Mouse (Mus musculus) kidney, adult 9 months (tissue): ENCODE data around the gene Havcr2.

Experiments used
- DNase-seq: peaks from one replicate; pipeline ENCODE4 v3.0.0; 2022

Gene Havcr2

DNA sequence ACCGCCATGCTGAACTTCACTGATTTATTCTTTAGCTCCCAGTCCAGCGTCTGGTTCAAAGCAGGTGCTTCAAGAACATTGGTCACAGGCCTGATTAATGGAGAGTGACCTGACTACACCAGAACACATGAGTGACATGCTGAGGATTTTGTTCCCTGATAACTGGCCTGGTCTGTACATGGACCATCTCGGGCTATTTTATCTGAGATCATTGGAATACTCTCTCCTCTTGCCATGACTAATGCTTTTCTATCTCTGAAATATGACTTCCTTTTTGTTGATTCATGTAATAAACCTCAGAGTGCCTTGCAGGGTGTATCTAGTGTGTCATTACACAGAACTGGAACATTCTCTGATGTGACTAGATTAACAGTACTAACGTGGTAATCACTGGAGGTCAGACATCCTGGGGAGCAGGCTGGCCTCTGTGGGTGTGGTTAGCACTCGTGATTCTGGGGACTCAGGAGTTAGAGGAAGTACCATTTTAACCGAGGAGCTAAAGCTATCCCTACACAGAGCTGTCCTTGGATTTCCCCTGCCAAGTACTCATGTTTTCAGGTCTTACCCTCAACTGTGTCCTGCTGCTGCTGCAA lies at the start of gene Havcr2:
TSS of gene Havcr2 (plus strand) at position 483 of the 593 bp plus-strand sequence.
- DNase-seq, result no peak

DNA sequence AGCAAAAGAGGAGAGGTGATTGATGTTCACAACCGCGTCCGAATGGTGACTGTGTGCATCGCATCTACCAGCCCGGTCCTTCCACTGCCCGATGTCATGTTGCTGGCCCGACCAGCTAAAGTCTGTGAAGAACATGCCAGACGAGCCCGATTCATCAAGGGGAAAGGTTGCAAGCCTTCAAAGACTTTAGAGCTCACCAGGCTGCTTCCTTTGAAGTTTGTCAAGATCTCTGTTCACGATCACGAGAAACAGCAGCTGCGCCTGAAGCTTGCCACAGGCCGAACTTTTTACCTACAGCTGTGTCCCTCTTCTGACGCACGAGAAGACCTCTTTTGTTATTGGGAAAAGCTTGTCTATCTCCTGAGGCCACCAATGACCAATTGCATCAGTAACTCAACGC lies 49.7 kb upstream of the Havcr2 start:
- DNase-seq, result no peak

DNA sequence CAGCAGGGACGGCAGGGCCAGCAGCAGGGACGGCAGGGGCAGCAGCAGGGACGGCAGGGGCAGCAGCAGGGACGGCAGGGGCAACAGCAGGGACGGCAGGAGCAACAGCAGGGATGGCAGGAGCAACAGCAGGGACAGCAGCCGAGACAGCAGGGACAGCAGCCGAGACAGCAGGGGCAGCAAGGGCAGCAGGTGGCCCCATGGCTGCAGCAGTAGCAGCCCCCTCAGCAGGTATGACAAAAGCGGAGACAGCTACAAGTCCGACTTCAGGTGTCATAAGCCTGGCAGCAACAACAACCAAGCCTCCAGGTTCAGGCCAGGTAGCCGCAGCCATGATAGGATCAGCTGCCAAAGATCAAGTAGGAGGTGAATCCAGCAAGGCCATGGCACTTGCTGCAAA lies 48.0 kb upstream of the Havcr2 start:
- DNase-seq, result no peak

DNA sequence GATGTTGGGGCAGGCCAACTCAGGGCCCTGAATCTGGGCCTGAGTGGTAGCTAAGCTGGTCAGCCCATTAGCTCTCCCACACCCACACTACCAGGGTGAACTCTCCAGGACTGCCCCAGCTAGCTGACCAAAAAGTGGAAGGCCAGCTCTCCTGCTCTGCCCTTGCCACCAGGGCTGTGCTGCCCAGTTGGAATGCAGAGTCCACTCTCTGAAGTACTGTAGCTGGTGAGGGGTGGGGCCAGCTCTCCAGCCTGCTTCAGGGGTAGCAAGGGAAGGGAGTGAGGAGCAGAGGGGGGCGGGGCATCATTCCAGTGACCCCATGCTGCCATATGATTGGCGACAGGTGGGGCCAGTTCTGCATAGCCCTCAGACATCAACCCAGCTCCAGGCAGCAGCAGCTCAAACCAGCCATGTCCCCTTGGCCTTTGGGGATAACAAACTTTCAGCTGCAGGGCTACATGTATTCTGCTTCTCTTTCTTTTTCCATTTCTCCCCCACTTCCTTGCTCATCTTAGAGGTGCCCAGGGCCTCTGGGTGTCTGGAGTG lies 44.6 kb upstream of the Havcr2 start:
- DNase-seq, result no peak

DNA sequence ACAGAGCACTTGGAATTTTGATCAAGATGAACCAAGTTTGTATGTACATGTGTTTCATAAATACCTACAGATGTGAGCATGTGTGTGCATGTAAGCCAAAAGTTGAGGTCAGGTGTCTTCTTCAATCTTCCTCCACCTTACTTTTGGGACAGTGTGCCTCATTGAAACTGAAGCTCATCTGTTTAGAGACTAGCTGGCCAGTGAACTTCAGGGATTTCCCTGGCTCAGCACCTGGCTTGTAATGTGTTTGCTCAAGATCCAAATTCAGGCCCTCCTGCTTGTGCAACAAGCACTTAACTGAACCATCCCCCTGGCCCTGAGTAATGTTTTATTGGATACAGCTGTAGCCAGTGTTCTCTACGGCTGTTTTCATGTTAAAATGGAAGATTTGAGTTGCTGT lies 36.3 kb upstream of the Havcr2 start:
- DNase-seq, result no peak

DNA sequence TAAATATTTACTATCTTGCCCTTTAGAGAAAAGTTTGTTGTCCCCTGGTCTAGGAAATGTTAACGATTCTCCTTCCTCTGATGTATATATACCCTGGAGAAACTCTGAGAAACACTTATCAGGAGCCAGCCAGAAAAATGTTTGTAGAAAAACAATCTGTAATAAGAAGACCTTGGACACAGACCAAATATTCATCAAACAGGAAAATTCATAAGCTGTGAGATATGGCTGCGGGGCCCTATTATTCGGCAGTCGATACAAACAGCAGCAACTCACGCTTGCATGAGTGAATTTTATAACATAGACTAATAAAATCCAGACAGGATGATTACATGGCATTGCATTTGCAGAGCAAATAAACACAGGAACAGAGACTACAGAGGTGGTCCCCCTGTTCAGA lies 35.9 kb upstream of the Havcr2 start:
- DNase-seq, result no peak

DNA sequence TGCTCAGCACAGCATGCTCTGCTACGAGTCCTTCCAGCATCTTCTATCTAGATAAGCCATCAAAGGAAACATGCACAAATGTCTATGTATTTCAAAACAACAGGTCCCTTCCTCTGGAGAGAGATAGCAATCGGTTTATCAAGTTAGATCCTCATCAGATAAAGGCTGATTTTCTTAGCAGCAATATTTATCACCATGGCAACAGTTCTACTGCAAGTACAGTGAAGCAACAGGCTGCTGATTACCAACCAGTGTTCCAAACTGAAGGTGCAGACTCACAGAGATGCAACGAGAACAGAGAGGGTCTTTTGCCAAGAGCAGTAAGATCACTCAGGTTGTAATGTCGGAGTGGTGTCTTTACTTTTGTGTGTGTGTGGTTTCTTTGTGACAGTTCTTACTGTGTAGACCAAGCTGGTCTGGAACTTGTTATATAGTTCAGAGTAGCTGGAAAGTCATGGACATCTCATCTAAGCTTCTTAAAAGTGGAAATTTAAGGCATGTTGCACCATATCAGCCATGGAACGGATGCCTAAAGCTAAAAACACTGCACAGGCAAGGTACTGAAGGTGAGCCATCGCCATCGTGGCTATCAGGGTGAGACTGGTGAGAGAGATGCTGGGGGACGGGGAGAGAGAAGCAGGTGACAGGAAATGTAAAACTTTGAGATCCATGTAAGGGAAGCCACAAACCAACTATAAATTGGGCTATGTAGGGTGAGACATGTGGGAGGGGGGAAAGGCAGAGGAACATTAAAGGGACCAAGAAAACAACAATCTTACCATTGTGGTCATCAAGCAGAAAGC lies 33.4 kb upstream of the Havcr2 start:
- no peak for DNase-seq

DNA sequence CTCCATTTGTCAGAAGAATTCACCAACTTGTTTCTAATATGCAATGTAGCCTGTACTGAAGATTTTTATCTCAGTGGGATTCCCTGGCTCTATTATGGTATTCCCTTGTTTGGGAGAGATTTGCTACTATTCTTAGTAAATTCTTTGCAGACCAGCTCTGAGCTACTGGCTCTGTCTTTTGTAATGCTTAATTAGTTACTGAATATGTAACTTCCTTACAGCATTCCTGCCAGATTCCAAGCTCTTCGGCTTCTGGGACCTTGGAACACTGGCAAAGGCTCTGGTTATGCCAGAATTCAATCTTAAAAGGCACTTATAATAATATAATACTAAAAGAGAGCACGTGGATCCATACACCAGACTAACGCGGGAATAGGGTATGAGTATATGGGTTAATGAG lies 26.6 kb upstream of the Havcr2 start:
- peak; percentile 56 for DNase-seq

DNA sequence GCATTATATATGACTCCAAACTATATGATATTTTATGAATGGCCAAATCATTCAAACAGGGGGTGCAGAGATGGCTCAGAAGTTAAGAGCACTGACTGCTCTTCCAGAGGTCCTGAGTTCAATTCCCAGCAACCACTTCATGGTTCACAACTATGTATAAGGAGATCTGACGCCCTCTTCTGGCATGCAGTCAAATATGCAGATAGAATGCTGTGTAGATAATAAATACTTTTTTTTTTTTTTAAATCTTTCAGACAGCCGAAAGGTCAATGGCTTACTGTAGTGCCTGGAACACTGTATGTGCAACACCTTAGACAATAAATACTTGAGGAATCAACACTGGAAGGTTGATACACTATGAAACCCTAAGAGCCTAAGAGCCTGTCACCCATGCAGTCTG lies 24.6 kb upstream of the Havcr2 start:
- DNase-seq, result no peak

DNA sequence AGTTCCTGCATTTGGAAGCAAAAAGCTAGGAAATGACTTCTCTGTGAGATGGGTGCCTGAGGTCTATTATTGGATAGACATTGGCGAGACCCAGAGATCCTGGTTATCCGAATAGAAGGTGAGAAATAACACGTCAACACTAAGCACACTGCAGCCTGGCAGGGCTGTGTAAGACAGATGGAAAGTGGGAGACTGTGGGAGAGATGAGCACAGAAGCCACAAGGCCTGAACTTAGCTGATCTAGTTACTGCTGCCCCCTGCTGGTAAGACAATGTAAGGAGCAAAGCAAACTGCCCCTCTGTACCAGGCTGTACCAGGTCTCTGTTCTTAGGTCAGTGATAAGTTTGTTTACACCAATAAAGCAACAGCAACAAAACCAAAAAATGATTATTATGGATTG lies 23.6 kb upstream of the Havcr2 start:
- peak; percentile 79 for DNase-seq

DNA sequence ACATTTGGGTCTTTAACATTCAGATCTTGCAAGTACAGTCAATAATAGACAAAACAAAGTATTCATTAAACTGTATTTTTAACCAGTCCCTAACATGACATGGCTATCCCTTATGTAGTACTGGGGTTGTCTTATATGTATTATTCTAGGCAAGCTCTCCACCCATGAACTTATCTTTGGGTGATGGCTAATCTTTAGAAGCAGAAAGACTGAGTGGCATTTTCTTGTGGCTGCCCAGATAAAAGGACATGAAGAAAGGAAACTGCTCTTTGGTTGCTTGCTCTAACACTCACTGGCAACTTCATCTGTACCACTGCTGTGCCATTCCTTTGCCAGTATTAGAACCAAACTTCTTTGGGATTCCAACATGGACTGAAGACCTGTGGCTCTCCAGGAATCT lies 19.4 kb upstream of the Havcr2 start:
- no peak for DNase-seq

DNA sequence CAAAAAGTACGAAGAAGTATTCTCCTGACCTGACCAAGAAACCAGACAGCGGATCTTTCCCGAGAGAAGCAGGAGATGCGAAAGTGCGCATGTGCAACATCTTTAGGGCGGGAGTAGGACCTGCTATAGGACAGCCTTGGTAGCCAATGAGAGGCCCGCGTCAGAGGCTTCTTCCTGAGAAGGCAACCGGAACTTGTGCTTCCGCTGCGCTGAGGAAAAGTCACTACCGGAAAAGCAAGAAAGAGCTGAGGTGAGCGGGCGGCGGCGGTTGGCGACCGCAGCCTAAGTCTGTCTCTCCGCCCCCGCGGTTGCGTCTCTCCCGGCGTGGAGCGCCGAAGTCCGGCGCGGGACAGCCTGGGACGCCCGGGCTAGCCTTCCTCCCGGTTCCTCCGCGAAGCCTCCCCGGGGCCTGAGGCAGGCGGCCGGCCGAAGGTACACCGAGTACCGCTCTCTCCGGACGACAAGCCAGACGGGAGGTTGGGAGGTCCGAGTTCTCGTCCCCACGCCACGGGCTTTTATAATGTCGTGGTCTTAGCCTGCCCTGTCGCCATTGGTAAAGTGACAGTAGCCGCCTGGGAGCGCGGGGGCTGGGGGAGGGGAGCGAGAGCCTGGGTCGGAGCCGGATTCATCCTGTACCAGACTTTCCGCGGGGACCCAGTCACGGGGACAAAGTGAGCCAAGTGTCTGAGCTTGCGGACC lies 17.8 kb upstream of the Havcr2 start, which contains the start of gene Med7:
TSS of gene Med7 (plus strand) at position 166 of the 699 bp plus-strand sequence.
- peak; percentile 98 for DNase-seq

DNA sequence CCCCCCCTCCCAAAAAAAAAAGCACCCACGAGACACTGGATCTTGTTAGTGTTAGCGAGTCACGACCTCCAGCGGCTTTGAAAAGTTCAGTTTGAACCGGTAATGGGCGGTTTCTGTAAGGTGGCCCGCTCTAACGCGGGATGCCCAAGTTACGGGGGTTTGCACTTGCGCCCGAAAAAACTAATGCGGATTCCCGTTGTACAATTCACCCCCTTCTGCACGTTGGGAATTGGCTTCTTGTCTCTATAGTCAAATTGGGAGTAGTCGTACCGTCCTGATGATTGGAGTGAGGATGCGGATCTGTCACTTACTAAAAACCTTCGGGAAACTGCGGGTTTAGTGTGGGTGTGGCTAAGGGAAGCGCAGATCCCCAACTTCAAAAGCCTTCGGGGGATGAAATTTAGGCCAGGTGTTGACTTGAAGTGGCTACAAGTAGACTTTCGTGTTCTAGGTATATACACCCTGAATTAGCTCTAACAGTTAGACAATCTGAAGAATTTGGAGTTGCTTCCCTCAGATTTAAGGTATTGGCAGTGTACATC lies 17.2 kb upstream of the Havcr2 start:
- DNase-seq, result no peak

DNA sequence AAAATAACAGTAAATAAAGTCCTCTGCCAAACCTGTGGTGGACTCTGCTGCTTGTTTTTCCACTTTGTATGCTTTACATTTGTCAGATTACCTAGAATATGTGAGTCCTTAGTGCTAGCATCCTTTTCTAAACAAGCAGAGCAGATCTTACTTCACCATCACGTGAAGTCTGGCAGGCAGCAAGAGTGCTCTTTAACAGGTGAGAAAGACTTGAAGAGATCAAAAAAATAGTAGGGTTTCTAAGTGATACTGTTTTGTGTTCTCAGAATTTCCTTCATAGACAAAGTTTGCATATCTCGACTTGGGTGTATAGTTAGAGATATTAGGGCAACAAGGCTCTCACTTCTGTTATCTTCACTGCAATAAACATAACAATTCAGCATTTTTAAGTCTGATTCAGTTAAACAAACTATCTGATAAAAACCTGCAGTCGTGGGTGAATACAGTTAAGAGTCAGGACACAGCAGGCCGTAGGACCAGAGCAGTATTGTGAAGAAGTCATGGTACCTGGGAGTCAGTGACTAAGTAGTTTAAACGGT lies 15.7 kb upstream of the Havcr2 start:
- no peak for DNase-seq

DNA sequence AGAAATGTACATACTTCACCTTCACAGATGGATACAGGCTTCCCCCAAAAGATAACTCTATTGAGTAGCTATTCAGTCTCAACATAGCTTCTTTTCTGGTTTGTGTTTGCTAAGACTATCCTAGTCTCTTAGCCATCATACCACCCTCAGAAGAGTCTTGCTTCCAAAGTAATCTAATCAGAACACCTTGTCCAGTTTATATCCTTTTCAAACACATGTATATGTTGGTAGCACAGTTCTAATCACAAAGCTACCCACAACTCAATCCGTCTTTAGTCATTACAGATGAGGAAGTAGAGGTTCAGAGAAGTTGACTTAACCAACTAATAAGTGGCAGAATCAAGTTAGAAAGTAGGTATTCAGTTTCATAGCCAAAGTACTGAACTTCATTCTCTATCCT lies 13.0 kb upstream of the Havcr2 start:
- DNase-seq, result no peak

DNA sequence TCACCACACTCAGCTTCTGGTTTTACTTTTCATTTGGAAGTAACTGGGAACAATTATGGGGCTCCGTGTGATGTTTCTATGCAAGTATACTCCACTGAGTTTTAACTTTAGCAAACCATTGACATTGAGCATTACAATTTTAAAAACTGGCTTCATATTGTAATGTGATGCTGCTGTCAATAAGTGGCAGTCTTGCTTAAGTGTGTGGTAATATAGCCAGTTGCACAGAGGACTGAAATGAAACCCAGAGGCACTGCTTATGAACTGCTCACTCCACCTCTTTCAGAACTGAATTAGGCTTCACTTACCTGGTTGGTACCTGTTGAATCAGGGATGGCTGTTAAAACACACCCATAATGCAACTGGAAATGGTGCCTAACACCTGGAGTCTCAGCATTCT lies 11.6 kb upstream of the Havcr2 start:
- no peak for DNase-seq

DNA sequence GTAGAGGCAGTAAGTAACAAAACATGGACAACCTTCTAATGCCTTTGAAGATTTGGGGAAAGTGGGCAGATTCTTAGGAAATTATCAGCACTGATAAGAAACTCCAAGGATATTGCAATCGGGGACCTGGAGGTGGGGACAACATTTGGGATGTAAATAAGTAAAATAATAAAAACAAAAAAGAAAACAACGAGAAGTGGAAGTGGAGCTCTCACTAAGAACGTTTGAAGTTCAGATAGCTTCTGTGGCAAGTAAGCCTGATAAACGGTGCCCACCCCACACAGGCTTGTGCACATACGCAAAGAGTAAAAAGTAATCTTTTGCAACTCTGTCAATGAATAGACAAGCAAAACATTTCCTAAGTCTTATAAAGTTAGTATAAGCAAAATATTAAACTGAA lies 10.8 kb upstream of the Havcr2 start:
- DNase-seq, result no peak

DNA sequence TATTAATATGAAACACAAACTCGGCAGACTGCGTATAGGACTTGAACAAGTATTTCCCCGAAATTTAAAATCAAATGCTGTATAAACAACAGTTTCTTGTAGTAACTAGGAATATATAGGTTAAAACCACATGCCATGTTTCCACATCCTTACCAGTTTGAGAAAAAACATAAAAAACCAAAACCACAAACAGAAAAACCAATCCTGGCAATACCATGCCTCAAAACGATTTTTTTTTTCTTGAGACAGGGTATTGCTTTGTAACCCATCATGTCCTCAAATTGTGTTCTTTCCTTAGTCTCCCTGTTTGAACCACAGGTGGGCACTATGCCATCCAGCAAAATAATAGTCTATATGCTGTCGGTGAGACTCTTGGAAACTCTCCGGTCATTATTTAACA lies 8.6 kb upstream of the Havcr2 start:
- DNase-seq, result no peak

DNA sequence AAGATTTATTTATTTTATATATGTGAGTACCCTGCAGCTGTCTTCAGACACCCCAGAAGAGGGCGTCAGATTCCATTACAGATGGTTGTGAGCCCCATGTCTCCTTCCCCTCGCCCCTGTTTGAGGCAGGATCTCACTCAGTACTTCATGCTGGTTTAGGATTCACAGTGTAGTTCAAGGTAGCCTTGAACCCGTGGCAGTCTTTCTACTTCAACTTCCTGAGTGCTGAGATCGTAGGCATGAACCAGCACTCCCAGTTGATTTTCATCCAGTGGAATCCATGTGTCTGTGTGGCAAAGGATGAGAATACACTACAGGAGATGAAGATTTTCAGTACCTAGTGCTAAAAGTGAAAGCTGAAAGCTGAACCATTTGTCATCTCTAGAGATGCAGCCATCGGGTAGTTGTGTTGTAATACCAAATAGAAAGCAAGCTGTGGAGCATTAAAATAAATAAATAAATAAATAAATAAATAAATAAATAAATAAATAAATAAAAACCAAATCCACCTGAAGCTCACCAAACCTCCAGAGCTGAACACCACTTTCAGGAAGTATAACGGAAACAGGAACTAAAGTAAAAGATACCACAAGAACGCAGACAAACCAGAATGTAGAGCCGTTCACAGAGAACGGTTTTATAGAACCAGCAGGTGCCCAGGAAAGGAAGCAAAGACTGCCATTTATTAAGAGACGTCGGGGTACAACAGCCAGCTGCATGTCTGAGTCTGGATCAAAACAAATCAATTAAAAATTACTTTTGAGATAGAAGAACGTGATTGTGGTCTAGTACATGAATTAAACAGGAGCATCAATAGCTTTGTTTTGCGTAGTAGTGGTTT lies 6.9 kb upstream of the Havcr2 start:
- no peak for DNase-seq

DNA sequence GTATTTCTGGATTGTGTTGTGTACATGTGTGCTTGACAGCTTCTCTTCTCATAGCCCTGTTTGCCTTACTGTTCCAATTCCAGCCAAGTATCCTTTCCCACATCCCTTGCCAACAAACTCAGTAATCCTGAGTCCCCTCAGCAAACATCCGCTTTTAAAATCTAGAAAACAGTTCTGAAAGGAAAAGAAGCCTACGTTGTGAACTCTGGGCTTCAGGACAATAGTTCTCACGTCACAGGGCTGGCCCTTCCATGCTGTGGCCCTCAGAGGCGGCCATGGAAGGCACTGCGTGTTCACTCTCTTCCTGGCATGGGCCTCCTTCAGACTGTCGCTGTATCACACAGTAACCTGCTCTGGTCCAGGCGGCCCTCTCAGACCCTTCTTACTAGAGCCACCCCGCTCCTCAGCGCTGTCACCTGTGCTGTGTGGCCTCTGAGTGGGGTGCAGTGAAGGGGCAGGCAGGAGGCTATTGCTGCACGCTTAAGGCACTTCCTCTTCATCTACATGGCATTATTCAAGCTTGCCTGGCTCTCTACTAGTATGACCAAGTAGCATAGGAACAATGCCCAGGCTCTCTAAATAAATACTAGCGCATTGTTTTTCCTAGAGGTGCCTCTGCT lies 5.2 kb upstream of the Havcr2 start:
- no peak for DNase-seq

DNA sequence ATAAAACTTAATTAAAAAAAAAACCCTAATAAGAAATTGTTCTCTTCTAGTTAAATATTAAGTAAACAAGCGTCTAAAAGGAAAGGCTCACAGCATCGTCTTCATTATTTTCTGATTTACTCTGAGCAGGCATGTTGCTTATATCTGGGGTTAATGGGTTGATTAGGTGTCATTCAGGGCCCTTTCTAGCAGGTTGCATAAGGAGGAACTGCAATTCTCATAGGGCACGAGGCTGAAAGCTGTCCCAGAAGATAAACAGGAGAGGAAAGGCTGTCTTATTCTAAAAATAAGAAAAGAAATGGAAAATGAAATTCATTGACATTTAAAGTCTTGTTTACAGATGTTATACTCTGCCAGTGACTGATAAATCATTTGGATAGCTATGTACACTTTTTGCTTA lies 5.2 kb downstream of the Havcr2 start:
- no peak for DNase-seq

DNA sequence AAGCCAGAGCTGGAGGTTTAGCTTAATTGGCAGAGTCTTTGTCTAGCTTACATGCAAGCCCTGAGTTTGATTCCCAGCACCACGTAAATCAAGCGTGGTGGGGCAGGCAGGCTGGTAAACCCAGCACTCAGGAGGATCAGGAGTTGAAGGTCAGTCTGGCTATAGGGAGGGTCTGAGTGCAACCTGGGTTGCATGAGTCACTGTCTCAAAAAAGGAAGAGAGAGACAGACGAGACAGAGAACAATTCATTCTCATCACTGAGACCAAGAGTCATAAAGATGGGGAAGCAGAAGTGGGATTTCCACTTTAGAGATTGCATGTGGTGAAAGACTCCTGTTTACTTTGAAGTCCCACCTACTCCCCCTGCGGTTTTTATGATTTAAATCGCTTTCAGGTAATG lies 6.6 kb downstream of the Havcr2 start:
- no peak for DNase-seq
